Mouse (Mus musculus): ENCODE measurements at regions not wholly inside any gene's neighbourhood (a gene's known extent, or its start where the extent isn't known, plus 50 kb on each side); places are given as distances from the start of the nearest gene placed in this dataset.
"Not testable (repeated sequence)": the region's sequence is repeated elsewhere in the genome, so short reads cannot be mapped to it uniquely, and the experiment has no call there.

GRCm38 (mm10) chr8:35020480-35020879, 745.1 kb upstream of the Gm19410 start:
- DNase-seq (ENCODE audit: low read depth, low spot score) = no peak

- DNase-seq (ENCODE audit: low read depth, low spot score) = peak; percentile 51
These were observed 742.9 kb upstream of the Gm19410 start for GRCm38 (mm10) chr8:35022649-35023048.

- no peak for DNase-seq (ENCODE audit: low read depth, low spot score)
These were observed 717.8 kb upstream of the Gm19410 start for GRCm38 (mm10) chr8:35047798-35048197.

- DNase-seq (ENCODE audit: low read depth, low spot score) = no peak
These were observed 712.1 kb upstream of the Gm19410 start for GRCm38 (mm10) chr8:35053444-35053843.

- no peak for DNase-seq (ENCODE audit: low read depth, low spot score)
These were observed 704.5 kb upstream of the Gm19410 start for GRCm38 (mm10) chr8:35061048-35061447.

GRCm38 (mm10) chr8:35068228-35068627, 697.4 kb upstream of the Gm19410 start:
- no peak for DNase-seq (ENCODE audit: low read depth, low spot score)

- no peak for DNase-seq (ENCODE audit: low read depth, low spot score)
These were observed 695.2 kb upstream of the Gm19410 start for GRCm38 (mm10) chr8:35070246-35070989.

- no peak for DNase-seq (ENCODE audit: low read depth, low spot score)
These were observed 689.6 kb upstream of the Gm19410 start for GRCm38 (mm10) chr8:35075971-35076370.

GRCm38 (mm10) chr8:35083161-35083560, 682.4 kb upstream of the Gm19410 start:
- DNase-seq (ENCODE audit: low read depth, low spot score) = no peak

GRCm38 (mm10) chr8:35087070-35087469, 678.5 kb upstream of the Gm19410 start:
- no peak for DNase-seq (ENCODE audit: low read depth, low spot score)

GRCm38 (mm10) chr8:35088380-35089244, 677.0 kb upstream of the Gm19410 start:
- no peak for DNase-seq (ENCODE audit: low read depth, low spot score)

- no peak for DNase-seq (ENCODE audit: low read depth, low spot score)
These were observed 676.1 kb upstream of the Gm19410 start for GRCm38 (mm10) chr8:35089519-35089918.

- DNase-seq (ENCODE audit: low read depth, low spot score) = no peak
These were observed 663.9 kb upstream of the Gm19410 start for GRCm38 (mm10) chr8:35101701-35102100.

- not testable (repeated sequence) for DNase-seq (ENCODE audit: low read depth, low spot score)
These were observed 663.5 kb upstream of the Gm19410 start for GRCm38 (mm10) chr8:35102102-35102501.

- DNase-seq (ENCODE audit: low read depth, low spot score) = not testable (repeated sequence)
These were observed 661.1 kb upstream of the Gm19410 start for GRCm38 (mm10) chr8:35104465-35104876.

- no peak for DNase-seq (ENCODE audit: low read depth, low spot score)
These were observed 655.9 kb upstream of the Gm19410 start for GRCm38 (mm10) chr8:35109506-35110217.

GRCm38 (mm10) chr8:35110286-35110685, 655.3 kb upstream of the Gm19410 start:
- DNase-seq (ENCODE audit: low read depth, low spot score) = no peak

- no peak for DNase-seq (ENCODE audit: low read depth, low spot score)
These were observed 654.5 kb upstream of the Gm19410 start for GRCm38 (mm10) chr8:35111130-35111529.

GRCm38 (mm10) chr8:35112591-35113265, 652.9 kb upstream of the Gm19410 start:
- no peak for DNase-seq (ENCODE audit: low read depth, low spot score)

- no peak for DNase-seq (ENCODE audit: low read depth, low spot score)
These were observed 651.6 kb upstream of the Gm19410 start for GRCm38 (mm10) chr8:35114031-35114430.

- no peak for DNase-seq (ENCODE audit: low read depth, low spot score)
These were observed 645.0 kb upstream of the Gm19410 start for GRCm38 (mm10) chr8:35120612-35121011.

Data from brain, embryonic 18.5 days (tissue).